Mouse (Mus musculus): ENCODE measurements around the gene Foxn3.

DNA sequence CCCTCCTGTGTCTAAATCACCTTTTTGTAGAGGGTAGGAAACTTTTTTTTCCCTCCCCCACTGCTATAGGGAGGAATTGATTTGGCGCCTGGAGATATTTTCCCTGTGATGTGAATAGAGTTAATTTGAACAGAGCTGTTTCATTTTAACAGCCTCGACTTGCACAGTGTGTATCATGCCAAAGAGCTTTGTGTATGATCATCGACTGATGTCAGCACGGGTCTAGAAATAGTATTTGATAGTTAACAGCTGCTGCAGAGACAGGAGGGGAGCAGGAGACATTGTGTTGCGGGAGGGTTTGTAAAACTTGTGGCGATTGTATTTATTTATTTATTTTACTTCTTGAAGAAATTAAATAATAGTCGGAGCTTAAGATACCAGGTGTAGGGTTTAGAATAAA is 36.2 kb upstream of the Foxn3 start:
- no peak for TF ChIP-seq CTCF (IDR thresholded peaks at IDR 0.05; ENCODE audit: low read depth, low read length)
- no peak for TF ChIP-seq POLR2A (IDR thresholded peaks at IDR 0.05; ENCODE audit: insufficient read depth, low read length)

All from ES-Bruce4 (cell line).